Mouse (Mus musculus) limb, embryonic 12.5 days (tissue): Measurements from ENCODE around the gene Mroh2a. TPM values are rescaled to one million over a fixed set of nuclear protein-coding genes. Genes with fewer than 3 reads are reported as not detected.

Experiments
- ATAC-seq: fragments of 200-750 bp; cut with Nextera tagmentation; 2 replicates; pipeline ENCODE4 v1.8.0; 2017; ENCODE audit warnings: low read depth, moderate TSS enrichment; ENCODE audit not compliant: insufficient number of reproducible peaks, insufficient read depth, low FRiP score, low TSS enrichment
- H3K27ac ChIP-seq: fragments of 300-500 bp; sonication (generic); 2 replicates; pipeline ENCODE4 v1.5.1; 2016; ENCODE audit warnings: mild to moderate bottlenecking, moderate library complexity
- H3K27me3 ChIP-seq: fragments of 300-500 bp; sonication (generic); 2 replicates; pipeline ENCODE4 v1.6.1; 2016; ENCODE audit warnings: mild to moderate bottlenecking, moderate library complexity
- H3K36me3 ChIP-seq: fragments of 300-500 bp; sonication (generic); 2 replicates; pipeline ENCODE4 v1.6.1; 2016; ENCODE audit warnings: mild to moderate bottlenecking, moderate library complexity
- H3K4me1 ChIP-seq: fragments of 300-500 bp; sonication (generic); replicated peaks from 2 replicates; pipeline ENCODE4 v1.6.1; 2016
- H3K4me2 ChIP-seq: fragments of 300-500 bp; sonication (generic); 2 replicates; pipeline ENCODE4 v1.6.1; 2016; ENCODE audit warnings: mild to moderate bottlenecking, moderate library complexity
- H3K4me3 ChIP-seq: fragments of 300-500 bp; sonication (generic); replicated peaks from 2 replicates; pipeline ENCODE4 v1.5.1; 2016; ENCODE audit warnings: mild to moderate bottlenecking
- H3K9ac ChIP-seq: fragments of 300-500 bp; sonication (generic); replicated peaks from 2 replicates; pipeline ENCODE4 v1.6.1; 2016; ENCODE audit warnings: mild to moderate bottlenecking, moderate library complexity
- H3K9me3 ChIP-seq: fragments of 300-500 bp; sonication (generic); 2 replicates; pipeline ENCODE4 v1.6.1; 2016; ENCODE audit warnings: mild to moderate bottlenecking, moderate library complexity
- whole genome bisulfite sequencing: fragments of 180-500 bp; shearing (Covaris S2); methylation state at CpG from one replicate; pipeline ENCODE4 v1.1.7; 2016; 5-methylcytosine and 5-hydroxymethylcytosine counted together
- polyA plus RNA-seq: library from polyadenylated mRNA; unstranded; fragments of >200 nt; fragmentation: Nextera tagmentation; extraction: Ambion mirVana; gene quantifications from 2 replicates; pipeline ENCODE4 v1.2.1, GENCODE M21; 2016

Mroh2a gene
- polyA plus RNA-seq, 1 experiment from 2014 or later: 2.0 TPM

DNA sequence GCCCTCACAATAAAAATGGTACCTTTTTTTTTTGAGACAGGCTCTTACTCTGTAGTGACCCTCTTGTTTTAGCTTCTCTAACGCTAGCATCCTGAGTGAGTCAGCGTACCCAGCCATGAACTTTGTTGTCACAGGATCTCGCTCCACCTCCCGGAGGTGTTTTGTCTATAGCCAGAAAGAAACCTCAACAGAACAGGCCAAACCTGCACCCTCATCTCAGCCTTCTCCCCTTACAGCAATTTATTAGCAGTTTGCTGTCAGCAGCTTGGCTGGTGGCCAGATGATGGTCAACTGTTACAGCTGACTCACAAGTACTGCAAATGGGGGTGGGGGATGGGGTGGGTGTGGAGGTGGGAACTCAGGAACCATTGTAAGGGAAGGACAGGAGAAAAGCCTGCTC lies 35.5 kb downstream of the Mroh2a start:
- Histone ChIP-seq H3K4me3 (no peak overlapping the region), H3K4me1 (0 out of 2 replicates have a peak, but pooled peaks cover 2% of the 10 kb centered on the region), H3K27ac (no peak overlapping the region), H3K36me3 (peaks cover 82% of the 10 kb centered on the region), H3K27me3 (no peaks in the 10 kb centered on the region), H3K9me3 (peaks cover 39% of the 10 kb centered on the region), H3K4me2 (no peak overlapping the region), H3K9ac (no peak overlapping the region)
- WGBS: 87% methylated on average over 4 of the region's 4 CpGs
- no peak for ATAC-seq

DNA sequence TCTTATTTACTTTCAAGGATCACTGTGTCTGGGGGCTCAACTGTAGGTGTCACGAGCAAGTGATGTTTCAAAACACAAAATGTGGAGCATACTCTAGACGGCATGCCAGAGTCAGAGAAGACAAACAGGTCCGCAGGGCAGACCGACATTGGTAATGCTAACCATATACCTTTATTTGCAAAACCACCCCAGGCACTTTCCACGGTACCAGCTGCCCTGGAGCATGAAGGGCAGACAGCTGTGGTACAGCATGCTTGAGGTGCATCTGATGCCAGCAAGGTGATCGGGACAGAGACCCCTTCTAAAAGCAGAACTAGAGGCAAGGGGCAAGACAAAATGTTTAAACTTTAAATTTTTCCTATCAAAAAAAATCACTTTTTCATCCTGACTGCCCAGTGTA lies 36.2 kb downstream of the Mroh2a start:
- no peak overlapping the region for H3K9ac ChIP-seq
- H3K27me3 ChIP-seq: no peaks in the 10 kb centered on the region
- H3K4me2 ChIP-seq: no peak overlapping the region
- H3K4me3 ChIP-seq: no peak overlapping the region
- peaks cover 89% of the 10 kb centered on the region for H3K36me3 ChIP-seq
- H3K27ac ChIP-seq: no peak overlapping the region
- H3K9me3 ChIP-seq: peaks cover 32% of the 10 kb centered on the region
- 0 out of 2 replicates have a peak, but pooled peaks cover 2% of the 10 kb centered on the region for H3K4me1 ChIP-seq
- ATAC-seq: no peak
- WGBS: 78% methylated on average over 6 of the region's 6 CpGs

DNA sequence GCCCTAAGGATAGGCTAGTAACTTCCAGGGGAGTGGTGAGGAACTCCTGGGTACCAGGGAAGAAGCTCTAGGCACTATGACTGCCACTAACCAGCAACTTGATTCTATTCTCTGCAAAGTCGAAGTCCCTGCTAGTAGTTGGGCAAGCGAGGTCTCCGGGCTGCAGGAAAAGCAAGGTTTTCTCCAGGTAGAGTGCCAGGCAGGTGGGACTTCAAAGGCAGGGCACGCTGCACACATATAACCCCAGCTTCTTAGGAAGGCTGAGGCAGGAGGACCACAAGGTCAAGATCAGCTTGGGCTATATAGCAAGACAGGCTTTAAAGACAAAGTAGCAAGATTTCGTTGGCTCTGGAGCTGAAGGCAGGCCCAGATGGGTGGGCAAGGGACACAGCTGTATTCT lies 37.0 kb downstream of the Mroh2a start:
- Histone ChIP-seq H3K9ac (no peak overlapping the region), H3K9me3 (peaks cover 28% of the 10 kb centered on the region; the same call in 1 of the 2 replicates), H3K4me3 (no peak overlapping the region), H3K27ac (no peak overlapping the region), H3K36me3 (peaks cover 97% of the 10 kb centered on the region), H3K4me1 (0 out of 2 replicates have a peak, but pooled peaks cover 2% of the 10 kb centered on the region), H3K27me3 (no peaks in the 10 kb centered on the region), H3K4me2 (no peak overlapping the region)
- no peak for ATAC-seq
- 90% methylated on average over 5 of the region's 5 CpGs for WGBS

DNA sequence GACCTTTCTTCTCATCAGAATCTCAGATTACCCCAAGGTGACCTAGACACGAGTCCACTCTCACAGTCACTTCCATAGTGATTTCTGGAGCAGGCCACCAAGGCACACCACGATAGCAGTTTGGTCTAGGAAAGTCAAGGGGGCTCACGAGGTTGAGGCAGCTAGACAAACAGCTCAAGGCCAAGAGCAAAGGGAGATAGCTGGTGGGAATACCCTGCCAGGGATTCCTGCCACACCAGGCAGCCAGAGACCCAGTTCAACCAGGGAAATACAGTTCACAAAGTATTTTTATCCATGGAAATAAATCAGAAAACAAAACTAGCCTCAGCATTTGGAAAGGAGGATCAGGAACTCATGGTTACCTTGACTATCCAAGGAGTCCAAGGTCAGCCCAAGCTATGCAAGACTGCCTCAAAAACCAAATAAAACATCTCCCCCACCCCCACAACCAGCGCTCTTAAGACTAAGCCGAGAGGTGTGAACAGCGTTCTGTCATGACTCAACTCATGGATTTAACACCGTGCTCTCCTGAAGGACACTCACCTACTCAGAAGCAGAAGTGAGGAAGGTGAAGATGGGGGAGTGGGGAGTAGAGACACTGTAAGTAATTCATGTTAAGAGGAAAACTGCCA lies 37.6 kb downstream of the Mroh2a start:
- no peak for ATAC-seq
- WGBS: 89% methylated on average over 7 of the region's 7 CpGs
- H3K4me3 ChIP-seq: no peak overlapping the region
- H3K36me3 ChIP-seq: peaks cover 100% of the 10 kb centered on the region
- no peaks in the 10 kb centered on the region for H3K27me3 ChIP-seq
- no peak overlapping the region for H3K9ac ChIP-seq
- no peak overlapping the region for H3K4me2 ChIP-seq
- H3K9me3 ChIP-seq: peaks cover 26% of the 10 kb centered on the region; the same call in 1 of the 2 replicates
- H3K4me1 ChIP-seq: 0 out of 2 replicates have a peak, but pooled peaks cover 2% of the 10 kb centered on the region
- H3K27ac ChIP-seq: no peak overlapping the region

DNA sequence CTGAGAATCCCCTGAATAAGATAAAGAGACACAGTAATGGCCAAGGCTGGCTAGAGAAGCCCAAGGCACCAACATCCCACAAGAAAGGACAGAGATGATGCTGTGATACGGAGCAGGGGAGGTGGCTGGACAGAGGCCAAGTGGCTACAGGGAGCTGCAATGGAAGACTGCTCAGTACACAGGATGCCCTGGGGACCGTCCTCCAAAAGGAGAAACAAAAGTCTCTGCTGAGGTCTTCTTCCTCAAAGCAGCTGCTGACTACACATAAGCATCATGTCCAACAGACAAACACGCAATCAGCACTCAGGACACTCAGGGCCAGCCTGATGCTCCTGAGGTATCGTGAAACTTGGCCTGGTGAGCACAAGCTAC lies 38.1 kb downstream of the Mroh2a start:
- H3K27me3 ChIP-seq: no peaks in the 10 kb centered on the region
- H3K27ac ChIP-seq: no peak overlapping the region
- no peak overlapping the region for H3K9ac ChIP-seq
- 76% methylated on average over 4 of the region's 4 CpGs for WGBS
- peaks cover 21% of the 10 kb centered on the region; the same call in 1 of the 2 replicates for H3K9me3 ChIP-seq
- ATAC-seq: no peak
- no peak overlapping the region for H3K4me3 ChIP-seq
- H3K36me3 ChIP-seq: peaks cover 100% of the 10 kb centered on the region
- no peak overlapping the region for H3K4me2 ChIP-seq
- 0 out of 2 replicates have a peak, but pooled peaks cover 2% of the 10 kb centered on the region for H3K4me1 ChIP-seq

DNA sequence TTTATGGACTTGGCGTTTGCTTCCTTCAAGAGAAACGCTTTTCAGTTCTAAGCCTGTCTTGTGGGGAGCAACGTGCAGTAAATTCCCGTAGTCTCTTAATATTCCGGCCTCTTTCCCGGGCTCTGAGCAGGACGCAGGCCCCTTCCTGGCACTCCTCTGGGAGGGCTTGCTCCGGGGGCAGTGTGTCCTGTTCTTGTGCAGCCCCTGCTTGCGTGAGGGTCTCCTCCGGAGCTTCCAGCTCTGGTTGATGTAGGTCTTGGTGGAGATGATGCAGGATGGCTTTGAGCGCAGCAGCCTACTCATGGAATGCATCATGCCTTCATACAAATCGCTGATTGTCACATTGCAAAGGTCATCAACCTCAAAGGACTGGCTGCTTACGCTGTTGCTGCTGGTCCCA lies 39.3 kb downstream of the Mroh2a start:
- H3K27ac ChIP-seq: no peak overlapping the region
- H3K27me3 ChIP-seq: no peaks in the 10 kb centered on the region
- peaks cover 12% of the 10 kb centered on the region; the same call in 1 of the 2 replicates for H3K9me3 ChIP-seq
- no peak overlapping the region for H3K4me3 ChIP-seq
- WGBS: 89% methylated on average over 13 of the region's 13 CpGs
- H3K9ac ChIP-seq: no peak overlapping the region
- H3K4me2 ChIP-seq: no peak overlapping the region
- no peaks in the 10 kb centered on the region for H3K4me1 ChIP-seq
- ATAC-seq: no peak
- H3K36me3 ChIP-seq: peaks cover 91% of the 10 kb centered on the region

DNA sequence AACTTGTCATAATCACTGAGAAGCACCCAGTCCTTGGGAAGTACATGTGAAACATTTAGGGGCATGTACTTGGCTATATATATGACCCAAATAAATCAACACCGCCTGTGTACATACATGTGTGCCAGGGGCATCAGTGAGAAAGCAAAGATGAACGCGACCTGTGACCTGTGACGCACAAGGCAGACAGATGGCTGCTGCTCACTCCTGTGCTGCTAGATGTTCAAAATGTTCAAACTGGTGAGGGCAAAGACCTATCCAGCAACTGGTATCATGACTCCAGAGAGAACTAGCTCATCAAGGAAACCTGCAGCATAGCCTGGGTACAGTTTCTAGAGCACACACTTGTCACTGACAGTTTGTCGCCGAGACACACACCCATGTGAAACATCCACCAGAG lies 40.7 kb downstream of the Mroh2a start:
- no peaks in the 10 kb centered on the region for H3K4me1 ChIP-seq
- H3K9me3 ChIP-seq: peaks cover 6% of the 10 kb centered on the region; the same call in 1 of the 2 replicates
- no peak overlapping the region for H3K9ac ChIP-seq
- WGBS: 93% methylated on average over 6 of the region's 6 CpGs
- ATAC-seq: no peak
- H3K4me2 ChIP-seq: no peak overlapping the region
- no peak overlapping the region for H3K27ac ChIP-seq
- H3K36me3 ChIP-seq: peaks cover 91% of the 10 kb centered on the region
- no peaks in the 10 kb centered on the region for H3K27me3 ChIP-seq
- H3K4me3 ChIP-seq: no peak overlapping the region

DNA sequence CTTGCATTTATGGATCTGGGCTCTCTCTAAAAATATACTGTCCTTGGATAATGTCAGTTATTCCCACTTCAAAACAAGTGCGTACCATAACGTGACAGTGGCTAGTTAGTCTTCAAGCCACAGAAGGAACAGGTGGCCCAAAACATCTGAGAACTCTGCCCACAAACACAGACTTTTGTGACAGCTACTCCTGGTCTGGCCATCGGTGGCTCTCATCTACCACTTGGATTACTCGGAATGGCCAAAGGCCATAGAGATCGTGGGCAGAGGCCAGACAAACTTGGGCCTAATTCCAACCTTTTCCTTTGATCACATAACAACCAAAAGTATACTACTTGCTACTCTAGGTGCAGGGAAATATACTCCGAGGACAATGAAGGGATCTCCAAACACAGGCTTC lies 41.3 kb downstream of the Mroh2a start:
- H3K4me3 ChIP-seq: no peak overlapping the region
- no peak overlapping the region for H3K9ac ChIP-seq
- 84% methylated on average over 6 of the region's 6 CpGs for WGBS
- no peak for ATAC-seq
- no peaks in the 10 kb centered on the region for H3K27me3 ChIP-seq
- peaks cover 6% of the 10 kb centered on the region; the same call in 1 of the 2 replicates for H3K9me3 ChIP-seq
- H3K27ac ChIP-seq: no peak overlapping the region
- peaks cover 91% of the 10 kb centered on the region for H3K36me3 ChIP-seq
- H3K4me1 ChIP-seq: no peaks in the 10 kb centered on the region
- no peak overlapping the region for H3K4me2 ChIP-seq

GRCm38 (mm10) chr1:88269539-88270309 lies 42.9 kb downstream of the Mroh2a start:
- no peak for ATAC-seq
- H3K9ac ChIP-seq: no peak overlapping the region
- H3K4me3 ChIP-seq: no peak overlapping the region
- no peaks in the 10 kb centered on the region for H3K27me3 ChIP-seq
- no peaks in the 10 kb centered on the region for H3K4me1 ChIP-seq
- H3K27ac ChIP-seq: no peak overlapping the region
- WGBS: 90% methylated on average over 12 of the region's 12 CpGs
- no peak overlapping the region for H3K4me2 ChIP-seq
- peaks cover 90% of the 10 kb centered on the region for H3K36me3 ChIP-seq
- peaks cover 2% of the 10 kb centered on the region; the same call in 1 of the 2 replicates for H3K9me3 ChIP-seq

DNA sequence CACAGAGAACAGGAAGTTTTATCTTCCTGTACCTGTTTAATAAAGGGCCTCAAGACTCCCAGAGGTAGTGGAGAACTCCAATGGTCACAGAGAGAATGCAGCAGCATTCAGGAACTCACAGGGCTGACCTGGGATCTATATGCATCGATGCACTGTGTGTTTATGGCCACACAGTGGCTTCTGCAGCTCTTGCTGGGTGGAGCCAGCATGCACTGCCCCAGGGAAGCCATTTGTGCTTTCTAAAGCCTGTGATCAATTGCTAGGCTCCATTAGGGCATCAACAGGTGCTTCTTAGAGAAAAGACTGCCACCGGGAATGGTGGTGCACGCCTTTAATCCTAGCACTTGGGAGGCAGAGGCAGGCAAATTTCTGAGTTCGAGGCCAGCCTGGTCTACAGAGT lies 46.1 kb downstream of the Mroh2a start:
- WGBS: 65% methylated on average over 4 of the region's 4 CpGs
- Histone ChIP-seq H3K4me3 (no peak overlapping the region), H3K36me3 (peaks cover 71% of the 10 kb centered on the region)

GRCm38 (mm10) chr1:88273326-88273725 lies 46.5 kb downstream of the Mroh2a start:
- no peak for ATAC-seq
- Histone ChIP-seq H3K4me3 (no peak overlapping the region), H3K9ac (no peak overlapping the region), H3K9me3 (no peaks in the 10 kb centered on the region), H3K27me3 (no peaks in the 10 kb centered on the region), H3K4me2 (no peak overlapping the region), H3K4me1 (peaks cover 16% of the 10 kb centered on the region), H3K36me3 (peaks cover 66% of the 10 kb centered on the region), H3K27ac (no peak overlapping the region)
- 94% methylated on average over 3 of the region's 3 CpGs for WGBS

More for the DNA sequence above, 46.1 kb downstream of the Mroh2a start:
- Histone ChIP-seq H3K4me1 (peaks cover 14% of the 10 kb centered on the region), H3K27ac (no peak overlapping the region), H3K9ac (no peak overlapping the region), H3K27me3 (no peaks in the 10 kb centered on the region), H3K9me3 (no peaks in the 10 kb centered on the region), H3K4me2 (no peak overlapping the region)
- no peak for ATAC-seq
